Mouse (Mus musculus) kidney, embryonic 16.5 days (tissue): ENCODE data around the gene Umad1. TPM values are rescaled to one million over a fixed set of nuclear protein-coding genes. Genes with fewer than 3 reads are reported as not detected.

Experiments
- ATAC-seq: fragments of 200-750 bp; cut with Nextera tagmentation; 2 replicates; pipeline ENCODE4 v1.8.0; 2017; ENCODE audit warnings: moderate TSS enrichment; ENCODE audit not compliant: low FRiP score, low TSS enrichment
- H3K27ac ChIP-seq: fragments of 300-500 bp; sonication (generic); 2 replicates; pipeline ENCODE4 v1.5.1; 2014; ENCODE audit warnings: low read length
- H3K27me3 ChIP-seq: fragments of 300-500 bp; sonication (generic); 2 replicates; pipeline ENCODE4 v1.6.1; 2014; ENCODE audit warnings: low read length, control low read depth, mixed read lengths; ENCODE audit not compliant: insufficient read depth
- H3K36me3 ChIP-seq: fragments of 300-500 bp; sonication (generic); 2 replicates; pipeline ENCODE4 v1.6.1; 2014; ENCODE audit warnings: low read length, control low read depth, mixed read lengths; ENCODE audit not compliant: insufficient read depth
- H3K4me1 ChIP-seq: fragments of 300-500 bp; sonication (generic); 2 replicates; pipeline ENCODE4 v1.6.1; 2014; ENCODE audit warnings: low read length, control low read depth, mixed read lengths; ENCODE audit not compliant: insufficient read depth
- H3K4me2 ChIP-seq: fragments of 300-500 bp; sonication (generic); replicated peaks from 2 replicates; pipeline ENCODE4 v1.6.1; 2014; ENCODE audit warnings: low read depth, low read length
- H3K4me3 ChIP-seq: fragments of 300-500 bp; sonication (generic); 2 replicates; pipeline ENCODE4 v1.5.1; 2014; ENCODE audit warnings: mild to moderate bottlenecking, low read length
- H3K9ac ChIP-seq: fragments of 300-500 bp; sonication (generic); replicated peaks from 2 replicates; pipeline ENCODE4 v1.6.1; 2014; ENCODE audit warnings: low read length
- H3K9me3 ChIP-seq: fragments of 300-500 bp; sonication (generic); 2 replicates; pipeline ENCODE4 v1.6.1; 2016; ENCODE audit warnings: low read length, control low read depth
- WGBS: fragments of 180-500 bp; shearing (Covaris S2); extraction: QIAGEN DNeasy Blood & Tissue Kit; methylation state at CpG from one replicate; pipeline ENCODE4 v1.1.7; 2014; 5-methylcytosine and 5-hydroxymethylcytosine counted together
- polyA plus RNA-seq: library from polyadenylated mRNA; unstranded; fragments of >200 nt; fragmentation: Nextera tagmentation; extraction: Ambion mirVana; gene quantifications from 2 replicates; pipeline ENCODE4 v1.2.1, GENCODE M21; 2015

Umad1 gene
- polyA plus RNA-seq, 1 experiment from 2014 or later: 27.4 TPM

- Histone ChIP-seq H3K36me3 (0 out of 2 replicates have a peak, but pooled peaks cover 4% of the 10 kb centered on the region), H3K27me3 (no peaks in the 10 kb centered on the region), H3K9ac (no peak overlapping the region), H3K9me3 (no peaks in the 10 kb centered on the region; the same call in 1 of the 2 replicates), H3K4me3 (no peak overlapping the region), H3K27ac (no peak overlapping the region), H3K4me2 (no peak overlapping the region), H3K4me1 (no peaks in the 10 kb centered on the region)
- no peak; the same call in 1 of the 2 replicates for ATAC-seq
- 6% methylated on average over 1 of the region's 1 CpGs for WGBS
These were observed 16.0 kb downstream of the Umad1 start for GRCm38 (mm10) chr6:8275098-8275497.

- H3K4me2 ChIP-seq: no peak overlapping the region
- no peak for ATAC-seq
- no peaks in the 10 kb centered on the region; the same call in 1 of the 2 replicates for H3K9me3 ChIP-seq
- H3K27me3 ChIP-seq: no peaks in the 10 kb centered on the region
- H3K4me3 ChIP-seq: no peak overlapping the region
- H3K36me3 ChIP-seq: 0 out of 2 replicates have a peak, but pooled peaks cover 4% of the 10 kb centered on the region
- H3K4me1 ChIP-seq: no peaks in the 10 kb centered on the region
- H3K9ac ChIP-seq: no peak overlapping the region
- H3K27ac ChIP-seq: no peak overlapping the region
- WGBS: 86% methylated on average over 4 of the region's 4 CpGs
These were observed 17.3 kb downstream of the Umad1 start for GRCm38 (mm10) chr6:8276431-8276830.

GRCm38 (mm10) chr6:8278426-8279002 lies 19.4 kb downstream of the Umad1 start:
- H3K27me3 ChIP-seq: no peaks in the 10 kb centered on the region
- H3K4me3 ChIP-seq: no peak overlapping the region
- H3K4me2 ChIP-seq: no peak overlapping the region
- H3K9ac ChIP-seq: no peak overlapping the region
- H3K27ac ChIP-seq: no peak overlapping the region
- H3K4me1 ChIP-seq: no peaks in the 10 kb centered on the region
- 80% methylated on average over 5 of the region's 5 CpGs for WGBS
- no peaks in the 10 kb centered on the region; the same call in 1 of the 2 replicates for H3K9me3 ChIP-seq
- 0 out of 2 replicates have a peak, but pooled peaks cover 4% of the 10 kb centered on the region for H3K36me3 ChIP-seq
- ATAC-seq: no peak

GRCm38 (mm10) chr6:8283255-8283654 lies 24.2 kb downstream of the Umad1 start:
- no peak for ATAC-seq
- Histone ChIP-seq H3K4me3 (no peak overlapping the region), H3K4me2 (no peak overlapping the region), H3K4me1 (no peaks in the 10 kb centered on the region), H3K36me3 (0 out of 2 replicates have a peak, but pooled peaks cover 4% of the 10 kb centered on the region), H3K27me3 (no peaks in the 10 kb centered on the region), H3K27ac (no peak overlapping the region), H3K9me3 (no peaks in the 10 kb centered on the region; the same call in 1 of the 2 replicates), H3K9ac (no peak overlapping the region)
- WGBS: 80% methylated on average over 4 of the region's 4 CpGs

- no peak overlapping the region for H3K4me2 ChIP-seq
- no peak overlapping the region for H3K9ac ChIP-seq
- H3K36me3 ChIP-seq: no peaks in the 10 kb centered on the region
- H3K4me1 ChIP-seq: no peaks in the 10 kb centered on the region
- H3K27ac ChIP-seq: no peak overlapping the region
- H3K4me3 ChIP-seq: no peak overlapping the region
- no peak for ATAC-seq
- H3K27me3 ChIP-seq: no peaks in the 10 kb centered on the region
- 57% methylated on average over 3 of the region's 3 CpGs for WGBS
- no peaks in the 10 kb centered on the region for H3K9me3 ChIP-seq
These were observed 26.4 kb downstream of the Umad1 start for GRCm38 (mm10) chr6:8285401-8285960.

- H3K9me3 ChIP-seq: no peaks in the 10 kb centered on the region
- no peaks in the 10 kb centered on the region for H3K4me1 ChIP-seq
- H3K4me2 ChIP-seq: no peak overlapping the region
- no peaks in the 10 kb centered on the region for H3K27me3 ChIP-seq
- no peak overlapping the region for H3K27ac ChIP-seq
- no peak overlapping the region for H3K4me3 ChIP-seq
- no peak for ATAC-seq
- 91% methylated on average over 3 of the region's 3 CpGs for WGBS
- H3K9ac ChIP-seq: no peak overlapping the region
- H3K36me3 ChIP-seq: no peaks in the 10 kb centered on the region
These were observed 27.1 kb downstream of the Umad1 start for GRCm38 (mm10) chr6:8286146-8286545.

GRCm38 (mm10) chr6:8288755-8289580 lies 29.9 kb downstream of the Umad1 start:
- 94% methylated on average over 4 of the region's 4 CpGs for WGBS
- H3K4me3 ChIP-seq: no peak overlapping the region
- H3K9ac ChIP-seq: no peak overlapping the region
- H3K9me3 ChIP-seq: no peaks in the 10 kb centered on the region
- no peaks in the 10 kb centered on the region for H3K4me1 ChIP-seq
- no peak overlapping the region for H3K27ac ChIP-seq
- no peak for ATAC-seq
- H3K4me2 ChIP-seq: no peak overlapping the region
- no peaks in the 10 kb centered on the region for H3K36me3 ChIP-seq
- no peaks in the 10 kb centered on the region for H3K27me3 ChIP-seq

- Histone ChIP-seq H3K36me3 (no peaks in the 10 kb centered on the region), H3K9me3 (no peaks in the 10 kb centered on the region), H3K4me2 (no peak overlapping the region), H3K27ac (no peak overlapping the region), H3K4me3 (no peak overlapping the region), H3K27me3 (no peaks in the 10 kb centered on the region), H3K4me1 (no peaks in the 10 kb centered on the region), H3K9ac (no peak overlapping the region)
- ATAC-seq: no peak
- 80% methylated on average over 4 of the region's 4 CpGs for WGBS
These were observed 35.1 kb downstream of the Umad1 start for GRCm38 (mm10) chr6:8294048-8294784.

GRCm38 (mm10) chr6:8299066-8299863 lies 40.2 kb downstream of the Umad1 start:
- no peak overlapping the region for H3K27ac ChIP-seq

More at GRCm38 (mm10) chr6:8299066-8299863, 40.2 kb downstream of the Umad1 start:
- ATAC-seq: no peak
- Histone ChIP-seq H3K4me3 (no peak overlapping the region), H3K27me3 (no peaks in the 10 kb centered on the region), H3K9ac (no peak overlapping the region), H3K4me2 (no peak overlapping the region), H3K9me3 (no peaks in the 10 kb centered on the region), H3K36me3 (no peaks in the 10 kb centered on the region), H3K4me1 (no peaks in the 10 kb centered on the region)
- 87% methylated on average over 6 of the region's 6 CpGs for WGBS
